Mouse (Mus musculus) G1E (cell line): ENCODE results near the gene Gphn. TPM values are rescaled to one million over a fixed set of nuclear protein-coding genes. Genes with fewer than 3 reads are reported as not detected.

Experiments
- ATAC-seq: 2 replicates; pipeline ENCODE4 v1.8.0; 2016; ENCODE audit warnings: mild to moderate bottlenecking; ENCODE audit not compliant: insufficient number of reproducible peaks, poor library complexity, low FRiP score, severe bottlenecking; ENCODE audit errors: extremely low read depth
- DNase-seq: peaks from one replicate; pipeline ENCODE4 v3.0.0; 2012; ENCODE audit warnings: low spot score
- H3K27me3 ChIP-seq: 2 replicates; pipeline ENCODE4 v1.6.1; 2012; ENCODE audit warnings: mild to moderate bottlenecking, low read length, inconsistent platforms; ENCODE audit not compliant: insufficient read depth
- H3K36me3 ChIP-seq: replicated peaks from 2 replicates; pipeline ENCODE3; 2012; ENCODE audit warnings: mild to moderate bottlenecking, inconsistent platforms
- H3K4me1 ChIP-seq: 2 replicates; pipeline ENCODE4 v1.6.1; 2012; ENCODE audit warnings: low read depth, low read length, inconsistent platforms, mixed read lengths; ENCODE audit not compliant: insufficient read depth
- H3K4me3 ChIP-seq: 2 replicates; pipeline ENCODE4 v1.5.1; 2012; ENCODE audit warnings: low read depth, mild to moderate bottlenecking, inconsistent platforms, low read length, moderate library complexity, mixed read lengths
- H3K9me3 ChIP-seq: replicated peaks from 2 replicates; pipeline ENCODE4 v1.6.1; 2012; ENCODE audit warnings: inconsistent platforms
- CTCF ChIP-seq: IDR thresholded peaks from 2 replicates; pipeline ENCODE4 v1.5.1; 2012; ENCODE audit warnings: low read depth, low read length, inconsistent platforms, mixed read lengths
- GATA1 ChIP-seq: IDR thresholded peaks from 2 replicates; pipeline ENCODE4 v1.6.1; 2012; ENCODE audit warnings: borderline replicate concordance, low read length, inconsistent platforms, mixed read lengths
- GATA2 ChIP-seq: IDR thresholded peaks from 2 replicates; pipeline ENCODE4 v1.6.1; 2012; ENCODE audit warnings: low read depth, low read length, inconsistent platforms, borderline replicate concordance
- POLR2AphosphoS5 ChIP-seq: IDR thresholded peaks from 2 replicates; pipeline ENCODE4 v1.6.1; 2012; ENCODE audit warnings: low read depth, low read length, inconsistent platforms; ENCODE audit not compliant: insufficient replicate concordance
- TAL1 ChIP-seq: conservative IDR thresholded peaks from 2 replicates; pipeline ENCODE4 v1.6.1; 2012; ENCODE audit warnings: low read depth, low read length, inconsistent platforms, mixed read lengths
- polyA plus RNA-seq: library from polyadenylated mRNA; stranded (reverse); fragments of >175 nt; gene quantifications from 2 replicates; pipeline ENCODE4 v1.2.3, GENCODE M21; 2012
- total RNA-seq, 2 experiments: library from RNA; stranded (forward) in 1 of 2; stranded (reverse) in 1 of 2; fragments of 200-1000 nt in 1 of 2; fragments of >200 nt in 1 of 2; fragmentation: Nextera tagmentation in 1 of 2; gene quantifications; 2 replicates each; pipeline ENCODE4 v1.2.3; 2014 to 2017

Gene Gphn
- total and polyA plus RNA-seq, 3 experiments: 18.9 to 68.3 (median 29.1) TPM

GRCm38 (mm10) chr12:78727723-78728122 is 501.5 kb downstream of the Gphn start:
- H3K9me3 ChIP-seq: no peaks in the 10 kb centered on the region
- DNase-seq (no peak), ATAC-seq (no peak)
- no peak overlapping the region for H3K4me3 ChIP-seq
- no peak for TF ChIP-seq GATA1
- no peak for TF ChIP-seq TAL1
- no peak for TF ChIP-seq POLR2AphosphoS5
- no peak for TF ChIP-seq GATA2
- no peak for TF ChIP-seq CTCF
- peaks cover 20% of the 10 kb centered on the region for H3K27me3 ChIP-seq
- no peaks in the 10 kb centered on the region for H3K4me1 ChIP-seq
- no peaks in the 10 kb centered on the region for H3K36me3 ChIP-seq

Other genes starting within 250 kb of the Gphn start
- not detected in 2 replicates for gene Gm6657, start 32.1 kb upstream of the Gphn start, total RNA-seq (2014; fragmentation: Nextera tagmentation)
- gene Gm6657, start 32.1 kb upstream of the Gphn start, total RNA-seq (2017): not detected in 2 replicates
- not detected in 2 replicates for gene Gm6657, start 32.1 kb upstream of the Gphn start, polyA plus RNA-seq